Mouse (Mus musculus): Measurements from ENCODE around the gene Smco3.
A peak's percentile ranks its signal among the peaks of the same experiment; 100 is the strongest.
"Not testable (repeated sequence)": the region's sequence is repeated elsewhere in the genome, so short reads cannot be mapped to it uniquely, and the experiment has no call there.

Smco3 gene

GRCm38 (mm10) chr6:136835352-136835751 lies at the start of gene Smco3:
Smco3 (minus strand) TSS chr6:136835452.
- no peak for DNase-seq

GRCm38 (mm10) chr6:136884766-136885165 lies 49.5 kb upstream of the Smco3 start:
- DNase-seq = not testable (repeated sequence)

- no peak for DNase-seq
Measured at GRCm38 (mm10) chr6:136883961-136884360, 48.7 kb upstream of the Smco3 start.

- DNase-seq = no peak
Measured at GRCm38 (mm10) chr6:136883431-136883915, 48.2 kb upstream of the Smco3 start.

- DNase-seq = no peak
Measured at GRCm38 (mm10) chr6:136881678-136882077, 46.4 kb upstream of the Smco3 start.

GRCm38 (mm10) chr6:136875670-136876069 lies 40.4 kb upstream of the Smco3 start, which contains the start of gene Mgp:
Mgp (minus strand) TSS chr6:136875823.
- DNase-seq = no peak

GRCm38 (mm10) chr6:136874599-136874998 lies 39.3 kb upstream of the Smco3 start:
- no peak for DNase-seq

GRCm38 (mm10) chr6:136868921-136869320 lies 33.7 kb upstream of the Smco3 start:
- DNase-seq = no peak

- DNase-seq = no peak
Measured at GRCm38 (mm10) chr6:136866150-136866549, 30.9 kb upstream of the Smco3 start.

GRCm38 (mm10) chr6:136865360-136865759 lies 30.1 kb upstream of the Smco3 start:
- no peak for DNase-seq

- DNase-seq = no peak
Measured at GRCm38 (mm10) chr6:136861020-136861419, 25.8 kb upstream of the Smco3 start.

- no peak for DNase-seq
Measured at GRCm38 (mm10) chr6:136858420-136858819, 23.2 kb upstream of the Smco3 start.

- DNase-seq = no peak
Measured at GRCm38 (mm10) chr6:136857873-136858260, 22.6 kb upstream of the Smco3 start.

GRCm38 (mm10) chr6:136857186-136857872 lies 22.1 kb upstream of the Smco3 start, which contains the start of gene Art4:
Art4 (minus strand) TSS chr6:136857733.
- peak; percentile 70 to 72 for DNase-seq

GRCm38 (mm10) chr6:136856071-136856636 lies 20.9 kb upstream of the Smco3 start:
- DNase-seq = peak; percentile 59 to 68

GRCm38 (mm10) chr6:136855183-136855582 lies 19.9 kb upstream of the Smco3 start:
- no peak for DNase-seq

GRCm38 (mm10) chr6:136854361-136854781 lies 19.1 kb upstream of the Smco3 start:
- peak; percentile 63 to 75 for DNase-seq

GRCm38 (mm10) chr6:136852762-136853161 lies 17.5 kb upstream of the Smco3 start:
- DNase-seq = peak in 1 of 2 experiments; percentile 55

GRCm38 (mm10) chr6:136852348-136852747 lies 17.1 kb upstream of the Smco3 start:
- no peak for DNase-seq

- DNase-seq = peak in 1 of 2 experiments; percentile 26
Measured at GRCm38 (mm10) chr6:136850267-136850666, 15.0 kb upstream of the Smco3 start.

- DNase-seq = no peak
Measured at GRCm38 (mm10) chr6:136848971-136849370, 13.7 kb upstream of the Smco3 start.

GRCm38 (mm10) chr6:136848399-136848798 lies 13.1 kb upstream of the Smco3 start:
- no peak for DNase-seq

- DNase-seq = peak; percentile 60 to 64
Measured at GRCm38 (mm10) chr6:136847790-136848189, 12.5 kb upstream of the Smco3 start.

- DNase-seq = no peak
Measured at GRCm38 (mm10) chr6:136847267-136847666, 12.0 kb upstream of the Smco3 start.
